ENCODE assay signal across 8 mouse cellular contexts in the genomic region with DNA sequence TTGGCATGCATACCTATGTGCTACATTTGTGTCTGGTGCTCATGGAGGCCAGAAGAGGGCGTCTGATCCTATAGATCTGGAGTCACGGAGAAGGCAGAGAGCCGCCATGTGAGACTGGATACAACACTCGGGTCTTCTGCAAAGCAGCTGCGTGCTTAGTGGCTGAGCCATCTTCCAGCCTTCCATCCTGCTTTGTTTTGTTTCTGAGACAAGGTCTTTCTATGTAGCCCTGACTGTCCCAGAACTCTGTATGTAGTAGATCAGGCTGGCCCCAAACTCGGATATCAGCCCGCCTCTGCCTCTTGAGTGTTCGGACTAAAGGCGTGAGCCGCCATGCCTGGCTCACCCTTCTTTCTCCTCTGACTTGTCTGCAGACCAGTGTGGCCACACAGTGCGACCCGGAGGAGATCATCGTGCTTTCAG. TPM values are rescaled to one million over a fixed set of nuclear protein-coding genes. Genes with fewer than 3 reads are reported as not detected.
A peak's percentile ranks its signal among the peaks of the same experiment; 100 is the strongest.
DNase-seq lines count a peak whose midpoint lies in the region; ATAC-seq lines count a peak whose summit lies in the region.

No protein-coding gene starts in this region.

- peak overlapping the region; percentile 79 for H3K4me3 ChIP-seq in hindbrain, embryonic 10.5 days
- H3K4me3 ChIP-seq in midbrain, embryonic 12.5 days = peak overlapping the region; percentile 68; the same call in 1 of the 2 replicates

- H3K36me3 ChIP-seq in hindbrain, embryonic 10.5 days = peaks cover 70% of the 10 kb centered on the region
- H3K36me3 ChIP-seq in midbrain, embryonic 12.5 days = peaks cover 54% of the 10 kb centered on the region

- H3K9ac ChIP-seq in midbrain, embryonic 12.5 days (replicated peaks) = 0 out of 2 replicates have a peak overlapping the region, but pooled peaks have one; percentile 28

- 69% methylated on average over 13 of the region's 13 CpGs for WGBS in hindbrain, embryonic 10.5 days
- 67% methylated on average over 13 of the region's 13 CpGs for WGBS in midbrain, embryonic 12.5 days

- peak; percentile 35 for DNase-seq in kidney, adult 9 months
- DNase-seq in kidney, postnatal 14 days = no peak
- DNase-seq in R1 (ENCODE audit: low read depth, low spot score) = peak; percentile 88
- DNase-seq in hindbrain, embryonic 10.5 days (ENCODE audit: low spot score) = no peak
- no peak for DNase-seq in lung, postnatal 4 days
- no peak for DNase-seq in right cerebral cortex, postnatal 4 days

- no peak for ATAC-seq in midbrain, embryonic 12.5 days (ENCODE audit: low FRiP score, low read depth)
- ATAC-seq in inflammation-experienced regulatory T-cells, adult 6 months = no peak

- peaks cover 70% of the 10 kb centered on the region for H3K4me1 ChIP-seq in hindbrain, embryonic 10.5 days (replicated peaks)
- H3K4me1 ChIP-seq in midbrain, embryonic 12.5 days = peaks cover 51% of the 10 kb centered on the region

- H3K9me3 ChIP-seq in hindbrain, embryonic 10.5 days = 0 out of 2 replicates have a peak, but pooled peaks cover 2% of the 10 kb centered on the region
- H3K9me3 ChIP-seq in midbrain, embryonic 12.5 days = no peaks in the 10 kb centered on the region

- peak overlapping the region; percentile 53 for H3K4me2 ChIP-seq in midbrain, embryonic 12.5 days (replicated peaks)

- no peak overlapping the region for H3K27ac ChIP-seq in hindbrain, embryonic 10.5 days
- peak overlapping the region; percentile 88 for H3K27ac ChIP-seq in midbrain, embryonic 12.5 days (replicated peaks)

- H3K27me3 ChIP-seq in hindbrain, embryonic 10.5 days (ENCODE audit: insufficient read depth, poor library complexity, severe bottlenecking) = 0 out of 2 replicates have a peak, but pooled peaks cover 17% of the 10 kb centered on the region
- H3K27me3 ChIP-seq in midbrain, embryonic 12.5 days = peaks cover 14% of the 10 kb centered on the region

RNA-seq across cellular contexts. Expression of a gene that starts 0.7 kb away (rescaled TPM):
- 14.5 and 17.2 TPM in 2 replicates for polyA plus RNA-seq in hindbrain, embryonic 10.5 days (2016; fragmentation: Nextera tagmentation; extraction: Ambion mirVana)
- polyA plus RNA-seq in midbrain, embryonic 12.5 days (2016; fragmentation: Nextera tagmentation; extraction: Ambion mirVana) = 19.1 and 21.9 TPM in 2 replicates
- 100 to 1,000 TPM; 367 to 428 (median 385) TPM for polyA plus RNA-seq in inflammation-experienced regulatory T-cells, adult 6 months (2017; shearing (Covaris generic))

RNA-seq across cellular contexts. Expression of a gene that starts 0.7 kb away (rescaled TPM):
- 23.0 and 24.0 TPM in 2 replicates for polyA plus RNA-seq in hindbrain, embryonic 10.5 days (2016; fragmentation: Nextera tagmentation; extraction: Ambion mirVana)
- polyA plus RNA-seq in midbrain, embryonic 12.5 days (2016; fragmentation: Nextera tagmentation; extraction: Ambion mirVana) = 21.8 and 25.3 TPM in 2 replicates
- polyA plus RNA-seq in inflammation-experienced regulatory T-cells, adult 6 months (2017; shearing (Covaris generic)) = 1 to 10 TPM; 3.7 to 6.8 (median 4.8) TPM

RNA-seq across cellular contexts. Expression of a gene that starts 5.8 kb away (rescaled TPM):
- 73.1 and 82.8 TPM in 2 replicates for polyA plus RNA-seq in hindbrain, embryonic 10.5 days (2016; fragmentation: Nextera tagmentation; extraction: Ambion mirVana)
- polyA plus RNA-seq in midbrain, embryonic 12.5 days (2016; fragmentation: Nextera tagmentation; extraction: Ambion mirVana) = 64.6 and 66.2 TPM in 2 replicates
- polyA plus RNA-seq in inflammation-experienced regulatory T-cells, adult 6 months (2017; shearing (Covaris generic)) = 100 to 1,000 TPM; 101 to 116 (median 102) TPM

RNA-seq across cellular contexts. Expression of a gene that starts 10.0 kb away (rescaled TPM):
- polyA plus RNA-seq in hindbrain, embryonic 10.5 days (2016; fragmentation: Nextera tagmentation; extraction: Ambion mirVana) = 0.34 and 0.41 TPM in 2 replicates
- polyA plus RNA-seq in midbrain, embryonic 12.5 days (2016; fragmentation: Nextera tagmentation; extraction: Ambion mirVana) = 0.23 and 0.38 TPM in 2 replicates
- polyA plus RNA-seq in inflammation-experienced regulatory T-cells, adult 6 months (2017; shearing (Covaris generic)) = 10 to 100 TPM in 1 of 3 experiments, 1 to 10 TPM in 2; 5.3 to 10.1 (median 5.4) TPM

RNA-seq across cellular contexts. Expression of a gene that starts 14.4 kb away (rescaled TPM):
- 45.2 and 55.7 TPM in 2 replicates for polyA plus RNA-seq in hindbrain, embryonic 10.5 days (2016; fragmentation: Nextera tagmentation; extraction: Ambion mirVana)
- 69.9 and 74.3 TPM in 2 replicates for polyA plus RNA-seq in midbrain, embryonic 12.5 days (2016; fragmentation: Nextera tagmentation; extraction: Ambion mirVana)
- polyA plus RNA-seq in inflammation-experienced regulatory T-cells, adult 6 months (2017; shearing (Covaris generic)) = 10 to 100 TPM; 14.3 to 37.4 (median 31.7) TPM

Comparison
In these comparisons a context has a peak if more than half of its experiments do, and no peak if none do; other contexts are left out.
1. DNase-seq: peak in kidney, adult 9 months (single experiment) and R1 (single experiment); none in kidney, postnatal 14 days (single experiment), hindbrain, embryonic 10.5 days (single experiment), lung, postnatal 4 days (0 of 2) and right cerebral cortex, postnatal 4 days (single experiment).
2. RNA of a gene that starts 0.7 kb away (polyA plus RNA-seq): 367 to 428 TPM in inflammation-experienced regulatory T-cells, adult 6 months; 19.1 to 21.9 TPM in midbrain, embryonic 12.5 days and 14.5 to 17.2 TPM in hindbrain, embryonic 10.5 days; every median in the first group is over 10 times any median in the second.